Mouse (Mus musculus) brain, embryonic 14.5 days (tissue): ENCODE measurements at regions not wholly inside any gene's neighbourhood (a gene's known extent, or its start where the extent isn't known, plus 50 kb on each side); places are given as distances from the start of the nearest gene placed in this dataset.
A peak's percentile ranks its signal among the peaks of the same experiment; 100 is the strongest.

ENCODE experiments used
- DNase-seq: peaks from one replicate; pipeline ENCODE4 v3.0.0-alpha.2; 2011; ENCODE audit warnings: low read depth
- CTCF ChIP-seq: fragments of 200-500 bp; IDR thresholded peaks from 2 replicates; pipeline ENCODE4 v1.5.1; 2012; ENCODE audit warnings: inconsistent platforms, mild to moderate bottlenecking, moderate library complexity, borderline replicate concordance; ENCODE audit not compliant: insufficient read depth, insufficient read length; ENCODE audit errors: extremely low read depth
- POLR2A ChIP-seq: fragments of 200-500 bp; IDR thresholded peaks from 2 replicates; pipeline ENCODE4 v1.6.1; 2012; ENCODE audit warnings: mild to moderate bottlenecking, inconsistent platforms, borderline replicate concordance; ENCODE audit not compliant: poor library complexity, insufficient read depth, insufficient read length, severe bottlenecking; ENCODE audit errors: extremely low read depth

DNA sequence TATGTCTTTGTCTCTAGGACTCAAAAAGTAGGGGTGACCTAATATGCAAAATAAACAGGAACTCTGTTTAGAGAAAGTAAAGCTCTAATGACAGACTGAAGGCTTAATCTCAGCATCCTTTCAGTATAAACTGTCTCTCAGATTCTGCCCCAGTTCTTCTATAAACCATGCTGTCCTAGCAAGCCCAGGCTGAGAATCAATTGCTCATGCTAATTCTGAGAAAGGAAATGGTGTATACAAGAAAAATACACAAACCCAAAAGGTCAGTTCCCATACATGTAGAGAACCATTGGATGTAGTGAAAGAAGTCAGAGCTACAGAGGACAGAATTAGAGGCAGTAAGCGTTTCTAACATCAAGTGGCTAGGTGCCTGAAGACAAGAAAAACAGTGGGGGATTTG, 435.7 kb upstream of the Acvr2a start:
- no peak for DNase-seq
- no peak for TF ChIP-seq CTCF
- TF ChIP-seq POLR2A, result no peak

DNA sequence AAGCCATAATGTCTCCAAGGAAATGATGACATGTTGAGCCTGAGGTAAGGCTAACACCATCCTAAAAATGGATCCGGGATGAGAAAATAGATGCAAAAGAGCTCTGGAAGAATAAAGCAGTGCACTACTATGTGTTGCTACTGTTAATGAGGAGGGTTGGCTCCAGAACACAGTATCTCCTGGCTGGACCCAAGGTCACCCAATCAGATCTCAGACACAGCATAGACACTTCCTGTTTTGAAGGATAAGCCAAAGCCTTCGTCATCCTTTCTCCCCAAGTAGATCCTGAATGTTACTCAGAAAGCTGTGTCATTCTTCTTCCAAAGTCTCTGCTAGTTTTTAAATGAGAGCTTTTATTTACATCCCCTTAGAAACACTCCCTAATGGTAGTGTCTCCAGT, 435.2 kb upstream of the Acvr2a start:
- TF ChIP-seq POLR2A (no peak), CTCF (no peak)

DNA sequence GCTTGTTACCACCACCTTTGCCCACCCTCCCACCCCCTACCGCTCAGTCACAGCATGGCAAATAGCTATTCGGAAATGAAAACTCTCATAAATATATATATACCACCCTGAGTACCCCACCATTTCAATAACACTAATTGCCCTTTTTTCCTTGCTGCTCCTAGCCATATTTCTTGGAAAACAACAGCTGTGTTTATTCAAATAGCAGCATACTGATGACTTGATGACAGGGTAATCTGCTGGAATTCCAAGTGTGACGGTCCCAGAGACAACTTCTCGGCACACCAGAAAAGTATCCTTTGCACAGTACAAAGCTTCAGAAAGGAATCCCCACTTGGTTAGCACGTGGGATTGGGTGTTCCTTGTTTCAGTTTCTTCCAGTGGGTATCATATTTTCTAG, 433.8 kb upstream of the Acvr2a start:
- DNase-seq, result peak; percentile 40
- TF ChIP-seq POLR2A (no peak), CTCF (no peak)

More for the DNA sequence above, 435.2 kb upstream of the Acvr2a start:
- no peak for DNase-seq

DNA sequence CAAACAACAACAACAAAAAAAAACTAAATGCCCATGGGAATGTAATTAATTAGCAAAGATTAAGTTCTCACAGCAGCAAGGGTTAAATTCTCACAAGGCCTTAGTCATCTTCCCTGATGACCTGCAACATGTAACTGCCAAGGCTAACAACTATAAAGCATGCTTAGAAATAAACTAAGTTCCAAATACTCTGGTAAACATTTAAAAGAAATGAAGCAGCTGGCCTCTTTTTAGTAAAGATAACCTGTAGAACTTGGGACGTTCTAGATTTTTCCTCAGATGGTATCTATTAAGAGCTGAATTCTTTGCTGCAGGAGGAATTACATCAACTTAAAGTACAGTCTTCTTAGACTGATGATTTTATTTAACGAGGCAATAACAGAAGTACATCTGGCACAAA, 433.1 kb upstream of the Acvr2a start:
- TF ChIP-seq POLR2A, result no peak
- DNase-seq, result no peak

DNA sequence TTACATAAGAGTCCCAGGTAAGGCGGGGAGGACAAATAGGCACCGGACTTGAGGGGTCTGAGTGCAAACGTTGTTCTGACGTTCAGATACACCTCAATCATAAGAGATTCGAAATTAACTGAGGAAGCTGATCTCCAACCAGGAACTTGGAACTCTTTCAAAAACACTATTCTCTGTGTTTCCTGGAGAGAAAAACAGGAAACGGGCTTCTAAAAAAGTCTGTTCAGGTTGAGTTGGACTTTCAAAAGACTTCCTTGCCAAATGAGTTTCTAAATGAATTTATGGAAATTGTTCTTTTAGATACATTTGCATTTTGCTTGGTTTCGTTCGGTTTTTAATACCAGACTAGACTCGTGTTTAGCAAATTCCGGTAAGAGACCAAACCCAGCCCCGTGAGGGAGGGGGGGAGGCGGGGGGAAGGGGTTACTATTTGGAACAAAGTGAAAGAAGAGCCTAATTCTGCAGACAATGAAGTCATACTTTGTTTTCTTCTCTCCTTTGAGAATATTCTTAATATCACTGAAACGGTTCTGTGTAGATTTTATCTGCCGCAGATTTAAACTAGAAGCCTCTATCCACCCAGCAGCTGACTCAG, 432.3 kb upstream of the Acvr2a start:
- no peak for TF ChIP-seq POLR2A
- TF ChIP-seq CTCF, result no peak
- no peak for DNase-seq

DNA sequence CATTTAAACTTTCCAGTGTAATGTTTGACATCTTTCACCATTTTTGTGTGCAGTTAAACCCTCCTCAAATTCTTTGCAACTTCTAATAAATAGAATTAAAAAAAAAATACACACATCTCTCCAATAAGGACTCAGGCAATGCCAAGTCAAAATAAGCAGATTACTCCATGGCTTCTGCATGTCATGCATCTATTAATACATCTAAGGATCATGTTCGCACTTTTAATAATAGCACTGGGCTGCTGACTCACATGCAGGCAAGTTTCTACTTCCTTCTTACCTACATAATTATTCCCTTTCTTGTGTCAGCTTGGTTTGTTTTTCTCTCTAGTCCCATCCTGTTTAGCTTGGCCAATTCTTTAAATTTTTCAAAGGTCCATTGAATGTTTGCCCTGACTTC, 415.4 kb upstream of the Acvr2a start:
- TF ChIP-seq POLR2A, result no peak
- no peak for TF ChIP-seq CTCF

DNA sequence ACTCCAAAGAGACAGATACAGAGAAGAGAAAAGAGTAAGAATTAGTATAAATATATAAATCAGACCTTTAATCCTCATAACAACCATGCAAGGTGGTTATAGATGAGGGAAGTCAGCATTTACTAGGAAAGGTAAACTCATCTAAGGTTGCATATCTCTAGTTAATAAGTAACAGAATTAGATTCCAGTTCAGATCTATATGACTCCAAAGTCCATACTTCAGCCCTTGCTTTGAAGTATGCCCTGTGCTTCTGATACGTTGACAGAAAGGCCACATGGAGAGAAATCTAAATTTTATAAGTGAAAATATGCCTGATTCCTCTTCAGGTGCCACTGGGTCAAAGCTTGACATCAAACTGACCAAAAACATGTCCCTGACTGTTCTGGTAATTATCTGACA, 414.7 kb upstream of the Acvr2a start:
- DNase-seq, result no peak
- no peak for TF ChIP-seq CTCF
- TF ChIP-seq POLR2A, result no peak

More for the DNA sequence above, 415.4 kb upstream of the Acvr2a start:
- DNase-seq, result no peak

DNA sequence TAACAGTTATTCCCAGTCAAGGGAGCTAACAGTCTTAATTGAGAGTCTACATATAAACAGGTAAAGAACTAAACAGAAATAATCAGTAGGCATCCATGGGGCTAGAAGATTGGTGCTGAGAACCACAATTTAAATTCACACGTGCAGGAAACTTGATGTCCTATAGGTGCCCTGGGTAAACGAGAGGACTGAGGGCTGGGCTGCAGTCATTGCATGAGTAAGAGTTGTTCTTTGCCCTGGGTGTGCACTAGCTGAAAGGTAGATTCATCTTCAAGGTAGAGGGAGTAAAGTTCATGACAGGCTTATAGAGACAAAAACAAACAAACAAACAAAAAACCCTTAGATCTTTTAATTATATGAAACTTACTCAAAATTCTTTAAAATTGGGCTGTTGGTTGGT, 411.1 kb upstream of the Acvr2a start:
- TF ChIP-seq POLR2A (no peak), CTCF (no peak)
- DNase-seq, result no peak

DNA sequence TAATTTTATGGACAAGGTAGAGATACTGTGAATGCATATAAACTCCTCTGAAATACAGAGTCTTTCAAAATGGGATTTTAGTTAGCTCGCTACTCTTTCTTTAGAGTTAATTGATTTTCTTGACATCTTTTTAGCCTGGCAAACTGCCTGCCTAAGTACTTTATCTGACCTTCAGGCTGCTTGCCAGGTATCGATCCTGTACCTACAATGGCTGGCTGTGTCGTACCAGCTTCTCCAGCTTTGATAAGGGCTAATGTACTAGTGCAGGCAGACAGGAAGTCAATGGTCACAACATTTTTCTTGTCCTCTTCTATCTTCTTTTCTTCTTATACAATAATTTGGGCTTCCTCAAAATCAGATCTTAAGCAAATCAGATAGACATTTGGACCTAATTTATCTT, 409.4 kb upstream of the Acvr2a start:
- no peak for DNase-seq
- TF ChIP-seq CTCF (no peak), POLR2A (no peak)

DNA sequence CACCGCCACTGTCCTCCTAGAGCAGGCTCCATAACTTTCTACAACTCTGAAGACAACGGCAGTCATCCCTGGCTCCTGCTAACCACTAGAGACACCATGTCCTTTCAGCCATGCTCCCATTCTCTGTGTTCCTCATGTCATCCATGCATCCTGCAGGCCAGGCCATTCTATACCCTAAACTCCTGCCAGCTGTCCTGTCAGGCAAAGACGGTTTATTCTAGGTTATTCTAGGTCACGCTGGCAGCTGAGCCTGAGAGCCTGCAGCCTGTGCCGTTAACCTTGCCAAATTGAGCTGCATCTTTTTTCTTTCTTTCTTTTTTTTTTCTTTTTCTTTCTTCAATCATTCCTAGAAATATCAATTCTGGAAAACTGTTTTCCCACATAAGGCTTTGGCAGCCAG, 406.0 kb upstream of the Acvr2a start:
- no peak for TF ChIP-seq CTCF
- no peak for DNase-seq

DNA sequence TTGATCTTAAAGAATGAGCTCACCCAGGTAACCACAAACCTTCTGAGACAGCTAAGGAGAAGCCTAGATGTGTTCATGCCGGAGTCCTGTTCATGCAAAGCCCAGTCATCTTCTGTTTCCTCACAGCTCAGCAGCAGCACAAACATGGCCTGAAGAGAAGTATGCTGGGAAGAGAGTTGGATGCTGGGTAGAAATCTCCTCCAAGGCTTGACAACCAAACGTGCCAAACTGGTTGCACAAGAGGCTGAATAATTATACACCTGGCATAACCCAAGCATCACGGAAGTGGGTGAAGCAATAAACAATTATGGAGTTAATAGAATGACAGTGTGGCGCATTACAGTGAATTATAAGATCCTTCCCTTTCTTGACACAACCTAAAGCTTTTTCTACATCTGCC, 404.0 kb upstream of the Acvr2a start:
- TF ChIP-seq POLR2A (no peak), CTCF (no peak)
- no peak for DNase-seq

DNA sequence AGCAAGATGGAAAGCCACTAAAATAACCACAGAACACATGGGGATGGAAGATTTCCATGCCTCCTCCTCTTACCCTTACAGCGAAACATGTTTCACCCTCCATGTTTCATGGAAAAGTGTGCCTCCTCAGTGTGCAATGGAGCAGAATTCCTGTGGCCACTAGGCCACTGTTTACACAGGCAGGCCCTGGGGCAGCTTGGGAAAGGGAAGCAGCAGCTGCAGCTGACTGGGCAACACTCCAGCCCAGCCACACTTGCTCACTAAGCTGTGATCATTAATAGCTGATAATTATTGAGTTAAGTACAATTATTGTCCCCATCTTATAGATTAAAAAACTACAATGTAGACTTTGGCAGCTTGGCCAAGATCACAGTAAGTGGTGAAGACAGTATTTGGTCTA, 402.5 kb upstream of the Acvr2a start:
- DNase-seq, result peak; percentile 74

More for the DNA sequence above, 402.5 kb upstream of the Acvr2a start:
- TF ChIP-seq POLR2A (no peak), CTCF (no peak)
